Mouse (Mus musculus) cerebellum, adult 9-10 months (tissue): ENCODE measurements around the gene Gm4631.
"Not testable (repeated sequence)": the region's sequence is repeated elsewhere in the genome, so short reads cannot be mapped to it uniquely, and the experiment has no call there.

ENCODE experiments used
- DNase-seq: peaks from one replicate; pipeline ENCODE4 v3.0.0; 2022

Gm4631 gene

DNA sequence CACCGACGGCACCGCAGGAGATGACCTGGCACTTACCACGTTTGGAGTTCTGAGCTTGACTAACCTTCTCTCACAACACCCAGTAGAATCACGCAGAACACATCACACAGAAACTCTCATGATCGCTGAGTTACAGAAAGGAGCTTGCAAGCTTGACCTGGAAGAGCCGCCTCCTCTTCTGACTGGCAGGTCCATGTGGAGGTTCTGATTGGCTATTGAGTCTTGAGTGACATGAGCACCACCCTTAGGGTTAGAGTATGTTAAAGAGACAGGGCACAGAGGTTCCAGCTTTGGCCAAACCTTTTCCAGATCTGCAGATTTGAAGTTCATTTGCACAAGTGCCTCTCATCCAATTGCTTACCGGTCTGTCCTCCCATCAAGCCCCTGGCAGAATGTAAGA, at the start of gene Gm4631:
Gene Gm4631 (minus strand): TSS at position 101 of the 400 bp plus-strand sequence.
- DNase-seq = not testable (repeated sequence)

DNA sequence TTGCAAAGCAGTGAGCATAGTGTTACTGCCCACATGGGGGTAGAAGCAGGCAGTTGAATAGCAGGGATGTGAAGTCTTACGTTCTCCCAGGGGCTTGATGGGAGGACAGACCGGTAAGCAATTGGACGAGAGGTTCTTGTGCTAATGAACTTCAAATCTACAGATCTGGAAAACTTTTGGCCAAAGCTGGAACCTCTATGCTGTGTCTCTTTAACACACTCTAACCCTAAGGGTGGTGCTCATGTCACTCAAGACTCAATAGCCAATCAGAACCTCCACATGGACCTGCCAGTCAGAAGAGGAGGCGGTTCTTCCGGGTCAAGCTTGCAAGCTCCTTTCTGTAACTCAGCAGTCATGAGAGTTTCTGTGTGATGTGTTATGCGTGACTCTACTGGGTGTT, 34.1 kb upstream of the Gm4631 start, which contains the start of gene Zfp968:
Gene Zfp968 (plus strand): TSS at position 301 of the 400 bp plus-strand sequence.
- not testable (repeated sequence) for DNase-seq

DNA sequence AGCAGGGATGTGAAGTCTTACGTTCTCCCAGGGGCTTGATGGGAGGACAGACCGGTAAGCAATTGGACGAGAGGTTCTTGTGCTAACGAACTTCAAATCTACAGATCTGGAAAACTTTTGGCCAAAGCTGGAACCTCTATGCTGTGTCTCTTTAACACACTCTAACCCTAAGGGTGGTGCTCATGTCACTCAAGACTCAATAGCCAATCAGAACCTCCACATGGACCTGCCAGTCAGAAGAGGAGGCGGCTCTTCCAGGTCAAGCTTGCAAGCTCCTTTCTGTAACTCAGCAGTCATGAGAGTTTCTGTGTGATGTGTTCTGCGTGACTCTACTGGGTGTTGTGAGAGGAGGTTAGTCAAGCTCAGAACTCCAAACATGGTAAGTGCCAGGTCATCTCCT, 63.2 kb downstream of the Gm4631 start, which contains the start of gene Gm14440:
Gene Gm14440 (plus strand): TSS at position 301 of the 400 bp plus-strand sequence.
- not testable (repeated sequence) for DNase-seq
